Mouse (Mus musculus): Measurements from ENCODE around the gene Ms4a8a. TPM values are rescaled to one million over a fixed set of nuclear protein-coding genes. Genes with fewer than 3 reads are reported as not detected.
"Not testable (repeated sequence)": the region's sequence is repeated elsewhere in the genome, so short reads cannot be mapped to it uniquely, and the experiment has no call there.

The Ms4a8a gene
- 1.4 and 3.4 TPM in 2 replicates for total RNA-seq (2015; ENCODE audit: low replicate concordance)
- not detected in 2 replicates for total RNA-seq (2017; ENCODE audit: low replicate concordance)

GRCm38 (mm10) chr19:11080934-11081333 is at the start of gene Ms4a8a:
TSS of gene Ms4a8a (minus strand) at chr19:11081102.
- ATAC-seq (replicated peaks; ENCODE audit: low FRiP score, poor library complexity, severe bottlenecking), result no peak

GRCm38 (mm10) chr19:11129702-11130101 is 48.8 kb upstream of the Ms4a8a start:
- ATAC-seq (replicated peaks; ENCODE audit: low FRiP score, poor library complexity, severe bottlenecking), result no peak

GRCm38 (mm10) chr19:11121016-11121420 is 40.1 kb upstream of the Ms4a8a start:
- peak; percentile 95 for ATAC-seq (replicated peaks; ENCODE audit: low FRiP score, poor library complexity, severe bottlenecking)

- ATAC-seq (replicated peaks; ENCODE audit: low FRiP score, poor library complexity, severe bottlenecking), result no peak
Observed at GRCm38 (mm10) chr19:11119338-11119737, 38.4 kb upstream of the Ms4a8a start.

GRCm38 (mm10) chr19:11107746-11108145 is 26.8 kb upstream of the Ms4a8a start:
- no peak for ATAC-seq (replicated peaks; ENCODE audit: low FRiP score, poor library complexity, severe bottlenecking)

GRCm38 (mm10) chr19:11101880-11102279 is 21.0 kb upstream of the Ms4a8a start:
- no peak for ATAC-seq (replicated peaks; ENCODE audit: low FRiP score, poor library complexity, severe bottlenecking)

GRCm38 (mm10) chr19:11098401-11098800 is 17.5 kb upstream of the Ms4a8a start:
- no peak for ATAC-seq (replicated peaks; ENCODE audit: low FRiP score, poor library complexity, severe bottlenecking)

GRCm38 (mm10) chr19:11092131-11092530 is 11.2 kb upstream of the Ms4a8a start:
- ATAC-seq (replicated peaks; ENCODE audit: low FRiP score, poor library complexity, severe bottlenecking), result not testable (repeated sequence)

GRCm38 (mm10) chr19:11070364-11070763 is 10.5 kb downstream of the Ms4a8a start:
- no peak for ATAC-seq (replicated peaks; ENCODE audit: low FRiP score, poor library complexity, severe bottlenecking)

GRCm38 (mm10) chr19:11065202-11065875 is 15.6 kb downstream of the Ms4a8a start:
- no peak for ATAC-seq (replicated peaks; ENCODE audit: low FRiP score, poor library complexity, severe bottlenecking)

GRCm38 (mm10) chr19:11060900-11061299 is 20.0 kb downstream of the Ms4a8a start:
- ATAC-seq (replicated peaks; ENCODE audit: low FRiP score, poor library complexity, severe bottlenecking), result no peak

- no peak for ATAC-seq (replicated peaks; ENCODE audit: low FRiP score, poor library complexity, severe bottlenecking)
Observed at GRCm38 (mm10) chr19:11059967-11060366, 20.9 kb downstream of the Ms4a8a start.

- ATAC-seq (replicated peaks; ENCODE audit: low FRiP score, poor library complexity, severe bottlenecking), result not testable (repeated sequence)
Observed at GRCm38 (mm10) chr19:11055700-11056099, 25.2 kb downstream of the Ms4a8a start.

GRCm38 (mm10) chr19:11053277-11053676 is 27.6 kb downstream of the Ms4a8a start:
- ATAC-seq (replicated peaks; ENCODE audit: low FRiP score, poor library complexity, severe bottlenecking), result no peak

GRCm38 (mm10) chr19:11052877-11053276 is 28.0 kb downstream of the Ms4a8a start:
- no peak for ATAC-seq (replicated peaks; ENCODE audit: low FRiP score, poor library complexity, severe bottlenecking)

- no peak for ATAC-seq (replicated peaks; ENCODE audit: low FRiP score, poor library complexity, severe bottlenecking)
Observed at GRCm38 (mm10) chr19:11050286-11050685, 30.6 kb downstream of the Ms4a8a start.

- ATAC-seq (replicated peaks; ENCODE audit: low FRiP score, poor library complexity, severe bottlenecking), result no peak
Observed at GRCm38 (mm10) chr19:11049426-11049825, 31.5 kb downstream of the Ms4a8a start.

GRCm38 (mm10) chr19:11048503-11048902 is 32.4 kb downstream of the Ms4a8a start:
- ATAC-seq (replicated peaks; ENCODE audit: low FRiP score, poor library complexity, severe bottlenecking), result no peak

- no peak for ATAC-seq (replicated peaks; ENCODE audit: low FRiP score, poor library complexity, severe bottlenecking)
Observed at GRCm38 (mm10) chr19:11048009-11048408, 32.9 kb downstream of the Ms4a8a start.

GRCm38 (mm10) chr19:11044996-11045711 is 35.7 kb downstream of the Ms4a8a start:
- ATAC-seq (replicated peaks; ENCODE audit: low FRiP score, poor library complexity, severe bottlenecking), result peak; percentile 83

GRCm38 (mm10) chr19:11044671-11044995 is 36.3 kb downstream of the Ms4a8a start:
- no peak for ATAC-seq (replicated peaks; ENCODE audit: low FRiP score, poor library complexity, severe bottlenecking)

Measured in erythroid progenitor cell, adult 5-6 weeks (primary cell).